Mouse (Mus musculus) heart, postnatal 4 days (tissue): ENCODE data around the gene Slc16a9. TPM values are rescaled to one million over a fixed set of nuclear protein-coding genes. Genes with fewer than 3 reads are reported as not detected.
A peak's percentile ranks its signal among the peaks of the same experiment; 100 is the strongest.
"Not testable (repeated sequence)": the region's sequence is repeated elsewhere in the genome, so short reads cannot be mapped to it uniquely, and the experiment has no call there.

Experiments used
- DNase-seq: peaks from one replicate; pipeline ENCODE4 v3.0.0; 2021
- total RNA-seq, 2 experiments: library from RNA; stranded (reverse); gene quantifications; 2 replicates each; pipeline ENCODE4 v1.2.3; 2021

The Slc16a9 gene
- 1 to 10 TPM; 1.4 to 1.9 TPM for total RNA-seq

- DNase-seq, result peak; percentile 72
Observed at GRCm38 (mm10) chr10:70244921-70245558, at the start of gene Slc16a9. TSS of gene Slc16a9 (plus strand) at chr10:70245100.

GRCm38 (mm10) chr10:70195279-70195678 lies 49.6 kb upstream of the Slc16a9 start:
- no peak for DNase-seq

GRCm38 (mm10) chr10:70195786-70196185 lies 49.1 kb upstream of the Slc16a9 start:
- no peak for DNase-seq

- no peak for DNase-seq
Observed at GRCm38 (mm10) chr10:70196666-70197065, 48.2 kb upstream of the Slc16a9 start.

- no peak for DNase-seq
Observed at GRCm38 (mm10) chr10:70197601-70198000, 47.3 kb upstream of the Slc16a9 start.

- DNase-seq, result no peak
Observed at GRCm38 (mm10) chr10:70198012-70198411, 46.9 kb upstream of the Slc16a9 start.

- DNase-seq, result no peak
Observed at GRCm38 (mm10) chr10:70198951-70199463, 45.9 kb upstream of the Slc16a9 start.

- no peak for DNase-seq
Observed at GRCm38 (mm10) chr10:70199466-70200210, 45.3 kb upstream of the Slc16a9 start.

- DNase-seq, result no peak
Observed at GRCm38 (mm10) chr10:70200889-70201500, 43.9 kb upstream of the Slc16a9 start.

GRCm38 (mm10) chr10:70204505-70205399 lies 40.1 kb upstream of the Slc16a9 start, which contains the start of gene Mrln:
TSS of gene Mrln (plus strand) at chr10:70204664.
- DNase-seq, result no peak

- no peak for DNase-seq
Observed at GRCm38 (mm10) chr10:70211281-70211680, 33.6 kb upstream of the Slc16a9 start.

GRCm38 (mm10) chr10:70220971-70221370 lies 23.9 kb upstream of the Slc16a9 start:
- DNase-seq, result no peak

- DNase-seq, result not testable (repeated sequence)
Observed at GRCm38 (mm10) chr10:70222231-70222630, 22.7 kb upstream of the Slc16a9 start.

- DNase-seq, result no peak
Observed at GRCm38 (mm10) chr10:70224571-70224970, 20.3 kb upstream of the Slc16a9 start.

GRCm38 (mm10) chr10:70225760-70226159 lies 19.1 kb upstream of the Slc16a9 start:
- DNase-seq, result no peak

- no peak for DNase-seq
Observed at GRCm38 (mm10) chr10:70226608-70227007, 18.3 kb upstream of the Slc16a9 start.

GRCm38 (mm10) chr10:70230352-70230751 lies 14.5 kb upstream of the Slc16a9 start:
- peak; percentile 19 for DNase-seq

GRCm38 (mm10) chr10:70237936-70238335 lies 7.0 kb upstream of the Slc16a9 start:
- no peak for DNase-seq

- DNase-seq, result no peak
Observed at GRCm38 (mm10) chr10:70242751-70243444, 2.0 kb upstream of the Slc16a9 start.

- peak; percentile 20 for DNase-seq
Observed at GRCm38 (mm10) chr10:70245559-70245945, 652 bp downstream of the Slc16a9 start.

- no peak for DNase-seq
Observed at GRCm38 (mm10) chr10:70246076-70246475, 1.2 kb downstream of the Slc16a9 start.

- DNase-seq, result no peak
Observed at GRCm38 (mm10) chr10:70250354-70250753, 5.5 kb downstream of the Slc16a9 start.
